Mouse (Mus musculus) E14TG2a.4 (cell line): ENCODE data around the gene Itgb5.

Source experiments
- CTCF ChIP-seq: conservative IDR thresholded peaks from 2 replicates; pipeline ENCODE4 v1.5.1; 2014; ENCODE audit warnings: low read length
- NANOG ChIP-seq: IDR thresholded peaks from 2 replicates; pipeline ENCODE4 v1.6.1; 2014; ENCODE audit warnings: borderline replicate concordance, low read length, mixed read lengths
- POU5F1 ChIP-seq: IDR thresholded peaks from 2 replicates; pipeline ENCODE4 v1.6.1; 2014; ENCODE audit warnings: low read length, borderline replicate concordance

GRCm38 (mm10) chr16:33810002-33810401, 19.5 kb upstream of the Itgb5 start:
- TF ChIP-seq CTCF = peak; percentile 19
- no peak for TF ChIP-seq NANOG
- TF ChIP-seq POU5F1 = no peak
